Mouse (Mus musculus) Muller cell, postnatal 12 days (primary cell): ENCODE results near the gene Bpifb4.

ENCODE experiments used
- DNase-seq: peaks from one replicate; pipeline ENCODE4 v3.0.0-alpha.2; 2015; ENCODE audit errors: inconsistent ontology term

Bpifb4 gene

DNA sequence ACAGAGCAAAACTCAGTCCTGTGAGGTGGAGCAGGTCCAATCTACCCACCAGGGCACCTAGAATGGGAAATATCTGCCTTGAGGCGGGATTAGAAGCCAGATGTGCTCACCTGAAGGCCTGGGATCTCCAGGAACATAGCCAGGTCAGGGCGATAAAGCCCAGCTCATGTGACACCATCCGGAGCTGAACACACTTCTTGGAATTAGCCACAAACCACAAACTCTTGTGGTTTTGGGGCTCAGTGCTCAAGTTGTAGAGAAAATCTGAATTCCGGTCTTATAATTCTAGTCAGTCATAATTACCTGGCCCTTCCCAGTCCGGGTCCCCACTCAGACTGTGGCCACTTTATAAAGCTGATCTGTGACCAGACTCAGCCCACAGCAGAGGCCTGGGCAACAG, at the start of gene Bpifb4:
Gene Bpifb4, plus strand, starts transcription at position 370 of the 400 bp plus-strand sequence.
- no peak for DNase-seq

DNA sequence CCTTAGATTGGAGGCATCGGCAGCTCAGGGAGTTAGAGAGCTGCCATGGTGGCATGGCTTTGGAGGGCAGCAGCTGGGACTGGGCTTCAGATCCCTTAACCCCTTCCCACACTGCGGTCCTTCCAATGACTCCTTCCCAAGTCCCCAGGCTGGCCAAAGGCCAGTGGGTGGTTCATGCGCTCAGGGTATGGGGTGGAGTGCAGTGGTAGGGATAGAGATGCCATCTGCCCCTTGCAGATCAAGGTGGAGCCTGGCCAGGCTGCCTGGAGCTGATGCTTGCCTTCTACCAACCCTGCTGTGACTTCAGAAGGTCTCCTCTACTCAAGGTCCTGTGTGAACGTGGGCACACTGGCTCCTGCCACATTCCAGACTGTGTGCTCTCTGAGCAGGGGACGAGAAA, 38.9 kb upstream of the Bpifb4 start:
- no peak for DNase-seq

DNA sequence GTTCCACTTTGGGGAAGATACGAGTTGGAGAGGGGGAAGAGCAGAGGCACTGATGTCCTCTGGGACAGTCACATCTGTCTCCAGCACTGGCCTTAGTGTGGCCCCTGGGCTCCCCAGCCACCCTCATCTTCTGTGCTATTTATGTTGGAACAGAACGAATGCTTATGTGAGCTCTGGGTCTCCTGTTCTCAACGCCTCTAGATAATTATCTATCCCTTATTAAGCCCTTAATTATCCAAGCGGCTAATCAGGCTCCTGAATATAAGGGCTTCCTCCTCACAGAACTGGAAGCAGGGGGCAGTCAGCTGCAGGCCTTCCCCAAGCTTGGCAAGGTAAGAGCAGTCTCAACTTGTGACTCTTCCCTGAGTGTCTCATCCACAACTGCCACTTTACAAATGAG, 37.9 kb upstream of the Bpifb4 start, which contains the start of gene Bpifb6:
Gene Bpifb6, plus strand, starts transcription at position 301 of the 400 bp plus-strand sequence.
- no peak for DNase-seq

DNA sequence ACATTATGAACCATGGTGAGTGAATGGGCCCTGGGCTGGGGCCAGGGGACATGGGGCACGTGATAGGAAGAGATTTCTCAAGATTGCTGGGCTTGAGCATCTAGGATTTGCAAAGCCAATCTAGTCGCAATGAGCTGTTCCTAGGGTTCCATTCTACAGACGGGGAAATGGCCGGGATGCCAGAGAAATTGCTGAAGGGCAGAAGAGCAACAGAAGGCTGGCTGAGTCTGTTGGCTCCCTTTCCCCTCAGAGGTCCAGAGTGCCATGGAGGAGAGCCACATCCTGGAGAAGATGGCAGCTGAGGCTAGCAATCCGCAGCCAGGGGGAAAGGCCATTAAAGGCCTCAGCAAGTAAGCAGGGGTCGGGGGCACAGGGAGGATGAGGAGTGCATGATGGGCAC, 35.3 kb upstream of the Bpifb4 start:
- DNase-seq: no peak

DNA sequence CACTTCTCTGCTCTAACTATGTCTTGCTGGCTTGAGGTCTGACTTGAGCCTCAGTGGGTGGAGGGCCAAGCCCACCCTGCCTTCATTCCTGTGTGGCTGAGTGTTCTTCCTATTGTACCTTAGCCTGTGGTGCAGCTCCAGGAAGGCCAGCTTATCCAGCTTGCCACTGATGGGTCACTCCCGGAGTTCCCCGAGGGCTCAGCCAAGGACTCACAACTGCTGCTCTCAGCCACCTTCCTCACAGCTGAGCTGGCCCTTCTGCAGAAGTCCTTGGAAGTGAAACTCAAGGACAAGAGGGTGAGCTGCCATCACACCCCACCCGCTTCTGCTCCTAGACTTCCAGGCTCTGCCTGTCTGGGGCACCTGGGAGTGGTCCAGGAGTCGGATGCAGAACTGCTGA, 31.4 kb upstream of the Bpifb4 start:
- DNase-seq: no peak

DNA sequence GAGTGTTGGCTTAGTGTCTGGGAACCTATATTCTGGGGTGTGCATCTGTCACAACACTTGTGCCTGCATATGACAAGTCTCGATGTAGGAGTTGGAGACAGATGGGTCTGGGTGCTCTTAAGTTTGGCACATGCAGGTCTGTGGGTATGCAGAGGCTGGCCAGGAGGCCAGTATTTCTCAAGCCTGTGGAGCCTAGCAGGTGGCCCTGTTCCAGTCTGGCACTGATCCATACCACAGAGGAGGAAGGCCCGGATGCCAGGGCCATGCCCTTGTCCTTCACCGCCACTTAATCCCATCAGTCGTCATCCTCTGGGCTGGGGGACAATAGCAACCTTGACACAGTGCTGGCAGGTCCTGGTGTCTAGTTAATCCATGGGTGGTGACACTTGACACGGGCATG, 23.9 kb upstream of the Bpifb4 start:
- peak; percentile 76 for DNase-seq

DNA sequence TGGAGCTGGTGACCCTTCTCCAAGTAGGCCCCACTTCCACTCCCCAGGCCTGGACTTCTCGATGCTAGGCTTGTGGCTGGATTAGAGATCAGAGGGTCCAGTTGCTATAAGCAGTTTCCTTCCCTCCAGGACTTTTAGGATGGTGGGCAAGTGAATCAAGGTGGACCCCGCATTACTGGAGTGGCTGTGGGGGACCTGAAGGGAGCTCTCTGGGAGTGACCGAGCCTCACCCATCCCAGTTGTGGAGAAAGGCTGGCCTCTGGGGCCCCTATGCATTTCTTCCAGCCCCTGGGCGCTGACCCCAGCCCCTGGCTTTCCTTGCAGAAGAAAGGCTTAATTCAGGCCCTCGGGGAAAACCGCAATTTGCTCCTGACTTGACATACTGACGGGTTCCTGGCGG, 20.1 kb upstream of the Bpifb4 start, which contains the start of gene Bpifb3:
Gene Bpifb3, plus strand, starts transcription at position 301 of the 400 bp plus-strand sequence.
- no peak for DNase-seq

DNA sequence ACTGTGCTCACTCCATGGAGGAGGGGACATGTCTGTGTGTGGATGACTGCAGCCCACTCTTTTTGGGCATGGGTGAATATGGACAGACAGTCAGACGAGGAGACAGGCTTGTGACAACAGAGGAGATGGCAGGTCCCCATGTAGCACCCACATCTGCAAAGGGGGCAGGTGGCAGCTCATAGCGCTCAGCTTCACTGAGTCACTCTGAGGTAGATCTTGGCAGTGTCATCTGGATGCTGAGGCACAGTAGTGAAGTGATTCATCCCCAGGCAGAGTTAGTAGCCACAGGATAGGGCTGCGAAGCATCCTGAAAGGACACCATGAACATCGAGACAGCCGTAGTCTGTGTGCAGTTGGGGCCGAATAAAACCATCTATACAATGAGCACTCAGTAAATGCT, 16.8 kb upstream of the Bpifb4 start:
- no peak for DNase-seq

DNA sequence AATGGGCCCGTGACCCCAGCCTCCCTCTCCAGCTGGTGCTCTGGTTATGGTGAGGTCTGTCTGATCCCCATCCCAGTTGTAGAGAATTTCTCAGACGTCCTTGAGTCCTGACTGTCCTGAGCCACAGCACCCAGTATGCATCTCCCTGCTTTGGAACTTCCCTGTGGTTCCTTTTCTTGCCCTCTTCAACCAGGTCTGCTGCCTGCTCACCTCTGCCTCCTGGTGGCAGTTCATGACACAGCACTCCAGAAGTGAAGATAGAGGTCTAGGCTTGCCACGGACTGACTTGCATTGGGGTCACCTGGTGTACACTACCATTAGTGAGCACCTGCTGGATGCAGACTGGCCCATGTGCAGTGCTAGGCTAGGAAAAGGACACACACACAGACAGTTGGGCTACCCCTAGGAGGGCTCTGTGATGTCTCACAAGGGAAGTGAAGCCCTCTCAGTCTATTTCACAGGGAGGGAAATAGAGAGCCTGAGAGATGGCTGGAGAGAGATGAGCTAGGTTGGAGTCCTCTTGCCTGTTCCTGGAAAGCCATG, 8.1 kb upstream of the Bpifb4 start:
- peak; percentile 49 for DNase-seq

DNA sequence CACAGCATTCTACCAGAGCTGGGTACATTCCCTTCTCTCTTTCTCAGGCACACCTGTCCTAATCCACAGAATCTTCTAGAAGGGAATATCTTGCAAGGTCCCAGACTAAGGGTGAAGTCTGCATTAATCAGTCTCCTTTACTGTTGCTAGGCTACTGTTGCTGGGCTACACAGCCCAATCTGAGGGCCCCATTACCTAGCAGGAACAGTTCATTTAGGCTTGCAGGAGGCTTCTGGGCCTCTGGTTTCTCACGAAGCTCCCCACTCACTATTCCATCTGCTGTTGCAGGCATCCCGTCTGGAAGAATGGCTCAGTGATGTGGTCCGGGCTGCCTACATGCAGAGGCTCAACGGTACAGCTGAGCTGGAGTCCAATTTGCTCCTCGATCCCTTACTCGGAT, 6.9 kb upstream of the Bpifb4 start:
- DNase-seq: no peak

DNA sequence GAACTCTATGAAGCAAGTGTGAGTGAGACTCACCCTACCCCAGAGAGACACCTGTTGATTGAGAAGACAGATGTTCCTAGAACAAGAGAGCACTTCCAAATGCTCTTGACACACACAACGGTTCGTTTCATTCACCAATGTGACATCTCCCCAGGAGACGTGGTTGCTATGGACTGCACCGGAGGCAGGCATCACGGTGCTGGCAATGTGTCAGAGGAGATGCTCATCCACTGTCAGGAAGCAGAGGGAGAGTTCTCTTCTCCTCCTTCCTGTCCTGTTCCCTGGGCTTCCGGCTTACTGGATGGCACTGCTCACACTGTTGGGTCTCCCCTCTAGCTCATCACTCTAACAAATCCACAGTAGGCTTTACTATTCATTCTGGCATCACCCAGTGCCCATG, 4.7 kb upstream of the Bpifb4 start:
- DNase-seq: no peak

DNA sequence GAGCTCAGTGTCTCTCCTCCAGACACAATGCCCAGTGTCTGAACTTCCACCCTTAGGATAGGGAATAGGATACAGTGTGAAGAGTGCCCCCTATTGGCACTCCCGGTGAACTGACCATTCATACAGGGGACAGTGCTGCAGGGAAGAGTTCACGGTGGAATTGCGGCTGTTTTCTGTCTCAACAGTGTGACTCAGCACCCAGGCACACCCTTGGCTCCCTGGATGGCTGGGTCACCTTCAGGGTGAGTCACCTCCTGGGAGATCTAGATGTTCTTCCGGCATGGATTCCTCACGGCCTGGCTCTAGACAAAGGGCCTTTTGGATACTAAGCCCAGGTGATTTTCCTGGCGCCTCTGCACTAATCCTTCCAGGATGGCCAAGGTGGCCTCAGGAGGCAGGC, 2.7 kb upstream of the Bpifb4 start:
- DNase-seq: no peak

DNA sequence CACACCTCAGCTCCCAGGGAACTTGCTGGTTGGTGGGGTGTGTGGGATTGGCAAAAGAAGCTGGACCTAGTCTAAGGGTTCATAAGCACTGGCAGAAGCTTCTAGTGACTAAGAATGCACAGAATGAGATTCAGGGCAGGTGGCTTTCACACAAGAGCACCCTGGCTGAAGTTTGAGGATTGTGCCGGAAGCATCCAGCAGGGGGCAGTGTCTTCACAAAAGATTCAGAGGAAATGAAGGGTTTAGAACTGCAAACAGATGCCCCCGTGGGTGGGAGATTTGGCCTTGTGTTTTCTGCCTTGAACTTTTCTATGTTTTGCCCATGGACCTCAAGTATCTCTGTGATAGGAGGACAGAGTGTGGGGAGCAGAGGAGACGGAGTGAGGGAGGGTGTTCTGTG, 5.5 kb downstream of the Bpifb4 start:
- DNase-seq: peak; percentile 43

DNA sequence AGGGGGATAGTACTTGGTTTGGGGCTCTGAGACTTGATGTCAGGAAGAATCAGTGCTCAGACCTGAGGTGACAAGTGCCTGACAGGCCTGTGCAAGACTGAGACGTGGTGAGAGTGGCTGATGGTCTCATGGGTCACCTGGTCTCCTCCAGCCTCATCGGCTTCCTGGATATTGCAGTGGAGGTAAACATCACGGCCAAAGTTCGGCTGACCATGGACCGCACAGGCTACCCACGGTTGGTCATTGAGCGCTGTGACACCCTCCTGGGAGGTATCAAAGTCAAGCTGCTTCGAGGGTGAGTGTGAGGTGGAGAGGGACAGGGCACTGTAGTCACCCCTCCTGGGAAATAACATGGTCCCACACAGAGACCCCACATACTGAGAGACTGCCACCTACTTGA, 6.6 kb downstream of the Bpifb4 start:
- no peak for DNase-seq

DNA sequence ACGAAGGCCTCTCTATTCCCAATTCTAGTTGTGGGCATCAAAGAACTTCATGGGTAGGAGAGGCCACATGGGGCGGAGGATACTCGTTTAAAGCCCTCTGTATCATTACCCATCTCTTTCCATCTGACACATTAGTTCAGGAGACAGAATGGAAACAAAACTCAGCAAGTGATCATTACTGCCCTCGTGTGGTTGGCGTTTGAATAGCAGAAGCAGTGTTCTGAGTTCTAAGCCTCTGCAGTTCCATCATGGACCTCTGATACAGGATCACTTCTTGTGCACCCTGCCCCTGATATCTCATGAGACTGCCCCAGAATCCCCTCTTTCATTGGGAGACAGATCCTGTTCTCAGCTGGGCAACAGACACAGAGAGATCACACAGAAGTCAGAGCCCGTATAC, 14.9 kb downstream of the Bpifb4 start:
- peak; percentile 45 for DNase-seq

DNA sequence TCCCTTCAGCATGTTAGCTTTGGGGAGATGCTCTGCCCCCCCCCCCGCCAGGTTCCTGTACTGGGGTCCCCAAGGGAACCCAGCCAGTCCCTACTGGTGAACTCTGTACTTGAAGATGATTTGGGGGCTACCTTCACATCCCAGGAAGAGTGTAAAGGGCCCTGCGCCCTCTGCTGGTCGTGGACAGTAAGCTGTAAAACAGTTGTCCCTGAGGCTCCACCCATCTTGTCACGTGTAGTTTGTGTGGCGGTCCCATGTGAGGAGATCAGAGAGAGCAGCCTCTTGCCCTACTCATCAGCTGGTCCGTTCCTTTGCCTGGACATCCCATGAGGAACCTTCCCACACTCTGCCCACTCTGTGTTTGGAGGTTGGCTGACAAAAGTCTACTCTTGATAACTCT, 15.8 kb downstream of the Bpifb4 start:
- DNase-seq: peak; percentile 36

DNA sequence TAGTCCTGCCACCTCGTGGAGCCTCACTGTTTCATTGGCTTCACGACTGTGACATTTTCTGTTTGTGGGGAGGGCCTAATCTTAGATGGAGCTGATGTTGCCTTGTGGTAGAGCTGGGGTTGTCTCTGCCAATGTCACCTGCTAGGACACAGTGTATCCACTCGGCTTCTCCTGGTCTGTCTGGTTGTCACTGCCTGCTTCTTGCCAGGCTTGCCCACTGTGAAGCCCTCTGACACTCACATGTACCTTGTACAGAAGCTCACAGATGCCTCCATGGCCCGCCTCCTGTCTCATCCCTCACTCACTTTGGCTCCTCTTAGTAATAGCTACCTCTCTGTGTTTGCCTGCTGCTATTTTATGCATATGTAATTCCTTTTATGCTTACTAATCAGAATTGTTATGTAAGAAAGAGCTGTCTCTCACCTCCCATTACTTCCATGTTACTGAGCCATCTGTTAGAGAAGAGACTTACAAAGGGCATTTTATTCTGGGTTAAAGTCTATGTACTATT, 24.9 kb downstream of the Bpifb4 start:
- no peak for DNase-seq

DNA sequence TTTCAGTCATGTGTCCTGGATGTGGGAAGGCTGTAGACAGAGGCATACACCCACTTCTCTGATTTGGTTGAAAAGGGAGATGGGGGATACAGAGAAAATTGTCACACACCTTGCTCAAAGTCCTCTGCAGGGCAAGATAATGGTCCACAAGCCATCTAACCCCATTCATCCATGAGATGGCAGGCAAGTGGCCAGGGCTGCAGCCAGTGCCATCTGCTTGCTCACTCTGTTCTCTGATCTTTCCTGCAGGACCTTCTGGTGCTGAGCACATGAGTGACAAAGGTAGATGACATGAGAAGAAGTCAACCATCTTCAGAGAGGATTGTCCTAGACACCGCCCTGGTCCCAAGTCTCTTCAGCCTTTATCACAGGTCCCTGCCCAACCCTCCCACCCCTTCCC, 25.3 kb downstream of the Bpifb4 start:
- DNase-seq: no peak

DNA sequence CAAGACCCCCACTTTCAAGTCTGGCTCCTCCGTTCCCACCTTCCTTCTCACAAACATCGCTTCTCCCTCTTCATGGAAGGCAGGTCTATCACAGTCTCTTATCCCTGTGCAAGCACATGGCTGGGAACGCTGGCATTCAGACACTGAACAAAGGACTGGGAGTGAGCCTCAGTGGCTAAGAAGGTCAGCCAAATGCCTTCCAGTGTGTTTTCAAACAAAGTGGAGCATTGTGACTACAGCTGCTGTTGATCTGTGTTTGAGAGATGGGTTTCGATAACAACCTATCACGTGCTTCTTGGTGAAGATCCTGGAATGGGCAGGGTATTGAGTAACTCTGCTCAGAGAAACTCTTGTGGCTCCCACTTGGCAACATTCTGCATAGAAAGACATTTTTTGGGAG, 32.2 kb downstream of the Bpifb4 start:
- DNase-seq: peak; percentile 93

DNA sequence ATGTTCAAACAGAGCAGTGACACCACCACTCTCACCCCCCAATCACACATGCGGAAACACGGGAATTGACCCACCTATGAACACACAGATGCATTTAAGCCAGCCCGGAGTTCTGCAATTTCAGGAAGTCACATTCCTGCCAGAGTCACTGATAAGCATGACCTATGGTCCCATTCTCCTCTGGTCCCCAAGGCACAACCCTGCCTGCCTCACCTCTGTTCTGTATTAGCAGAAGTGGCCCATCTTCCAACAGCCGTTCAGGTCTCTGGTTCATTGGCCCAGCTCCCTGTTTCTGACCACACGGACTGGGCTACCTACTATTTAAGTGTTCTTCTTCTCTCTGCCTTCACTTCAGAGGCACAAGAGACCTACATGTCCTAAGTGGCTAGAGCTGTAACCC, 36.6 kb downstream of the Bpifb4 start, which contains the start of gene Bpifa6:
Gene Bpifa6, plus strand, starts transcription at position 364 of the 400 bp plus-strand sequence.
- no peak for DNase-seq

DNA sequence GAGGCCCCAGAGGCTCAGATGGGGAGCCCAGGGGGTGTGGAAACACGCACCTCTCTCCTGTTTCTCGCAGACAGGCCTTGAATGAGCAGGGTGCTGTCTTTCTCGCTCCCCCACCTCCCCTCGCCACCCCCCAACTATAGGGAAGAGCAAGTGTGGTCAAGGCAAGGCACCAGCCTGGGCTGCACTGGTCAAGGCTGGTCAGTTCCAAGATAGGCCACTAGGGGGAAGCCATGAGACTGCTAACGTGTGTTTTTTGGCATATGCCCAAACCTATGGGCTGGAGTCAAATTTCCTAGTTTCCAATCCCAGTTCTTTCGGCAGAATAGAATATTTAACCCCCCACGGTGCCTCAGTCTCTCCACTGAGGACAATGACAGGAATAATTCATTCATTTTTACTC, 57.8 kb downstream of the Bpifb4 start:
- peak; percentile 45 for DNase-seq

DNA sequence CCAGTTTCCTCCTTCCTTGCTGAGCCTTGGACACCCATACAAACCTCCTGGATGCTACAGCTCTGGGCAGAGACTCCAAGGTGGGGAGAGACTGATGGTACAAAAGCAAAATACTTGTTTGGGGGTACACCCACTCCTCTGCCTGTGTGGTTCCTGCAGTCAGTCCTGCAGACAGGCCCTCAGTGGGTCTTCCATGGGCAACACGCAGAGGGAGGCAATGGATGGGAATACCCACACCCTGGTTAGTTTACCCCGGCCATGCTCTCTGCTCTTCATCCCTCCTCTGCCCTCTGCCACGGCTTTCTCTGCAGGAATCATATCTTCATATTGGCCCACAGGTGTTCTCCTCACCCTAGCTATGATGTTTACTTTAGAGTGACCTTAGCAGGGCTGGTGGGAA, 62.5 kb downstream of the Bpifb4 start:
- no peak for DNase-seq

DNA sequence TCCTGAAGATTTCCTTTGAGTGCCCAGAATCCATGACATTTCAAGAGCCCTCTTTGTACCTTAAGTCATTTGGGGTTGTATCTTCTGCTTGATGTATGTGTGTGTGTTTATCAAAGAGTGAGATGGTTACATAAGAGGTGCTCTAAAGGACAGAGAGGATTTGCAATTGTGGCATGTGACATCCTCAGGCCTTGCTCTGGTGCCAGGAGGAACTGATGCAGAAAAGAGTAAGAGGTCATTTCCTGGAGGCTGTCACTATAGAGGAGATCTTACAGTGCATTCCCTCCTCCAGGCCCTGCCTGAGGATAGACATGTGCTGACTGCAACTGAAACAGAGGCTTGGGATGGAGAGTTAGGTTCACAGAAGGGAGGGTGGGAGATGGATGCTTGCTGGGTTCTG, 63.0 kb downstream of the Bpifb4 start:
- no peak for DNase-seq

DNA sequence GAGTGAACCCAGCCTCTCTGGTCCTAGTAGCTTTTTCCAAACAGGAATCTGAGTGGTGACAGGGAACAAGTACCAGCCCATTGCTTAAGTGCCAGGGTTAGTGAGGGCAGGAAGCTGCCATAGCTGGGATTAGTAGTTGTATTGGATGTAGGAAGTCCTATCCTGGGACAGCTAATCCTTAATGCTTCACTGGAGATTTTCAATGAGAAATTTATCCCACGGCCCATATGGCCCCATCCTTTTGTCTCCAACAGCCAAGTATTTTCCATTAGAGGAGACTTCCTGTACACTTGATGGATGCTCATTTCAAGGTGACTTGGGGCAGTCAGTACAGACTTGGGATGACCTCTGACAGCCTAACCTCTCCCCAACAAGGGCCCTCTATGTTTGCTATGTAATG, 66.4 kb downstream of the Bpifb4 start:
- peak; percentile 19 for DNase-seq
